10 mouse cellular contexts compared by ENCODE assay signal in genomic region chr8:117310961-117311561, GRCm38 (mm10). TPM values are rescaled to one million over a fixed set of nuclear protein-coding genes. Genes with fewer than 3 reads are reported as not detected.
DNase-seq lines count a peak whose midpoint lies in the region; ATAC-seq lines count a peak whose summit lies in the region.
"Had no signal": no experiment of that assay in that cellular context is flagged by ENCODE, and none has a peak within 500 bp of the region (broad histone marks: within the 10 kb centered on the region; RNA-seq: fewer than 3 reads in every experiment).

No protein-coding gene starts in this region.

- peak; percentile 57; the same call in 1 of the 2 replicates for ATAC-seq in heart, embryonic 16.5 days (replicated peaks; ENCODE audit: extremely low read depth, insufficient read depth, low FRiP score)
- ATAC-seq in lung, embryonic 15.5 days (ENCODE audit: borderline replicate concordance, extremely low read depth, low FRiP score, low TSS enrichment) = peak; percentile 88
- no peak for ATAC-seq in hindbrain, embryonic 15.5 days (ENCODE audit: low FRiP score, low read depth)

- no peak overlapping the region for H3K27ac ChIP-seq in heart, embryonic 16.5 days (ENCODE audit: low read length)
- H3K27ac ChIP-seq in lung, embryonic 15.5 days = peak overlapping the region; percentile 60
- peak overlapping the region; percentile 34 for H3K27ac ChIP-seq in hindbrain, embryonic 15.5 days (replicated peaks)

- no peaks in the 10 kb centered on the region for H3K36me3 ChIP-seq in heart, embryonic 16.5 days (ENCODE audit: control insufficient read depth, insufficient read depth)
- H3K36me3 ChIP-seq in lung, embryonic 15.5 days = no peaks in the 10 kb centered on the region
- H3K36me3 ChIP-seq in hindbrain, embryonic 15.5 days = no peaks in the 10 kb centered on the region

- 78% methylated on average over 8 of the region's 8 CpGs for WGBS in heart, embryonic 16.5 days
- 62% methylated on average over 8 of the region's 8 CpGs for WGBS in lung, embryonic 15.5 days
- WGBS in hindbrain, embryonic 15.5 days = 65% methylated on average over 8 of the region's 8 CpGs

- DNase-seq in heart, postnatal 25 days (ENCODE audit: low spot score) = no peak
- no peak for DNase-seq in lung, adult 18-20 months
- DNase-seq in lung, postnatal 4 days = peak; percentile 58 to 85
- DNase-seq in layer of hippocampus, adult 9-10 months (ENCODE audit: low spot score) = no peak
- DNase-seq: cerebellum, adult 9-10 months; kidney, adult 18-20 months; thymus, postnatal 36 days had no signal

- no peak overlapping the region for H3K9ac ChIP-seq in heart, embryonic 16.5 days (ENCODE audit: low read length)
- H3K9ac ChIP-seq in lung, embryonic 15.5 days = no peak overlapping the region
- H3K9ac ChIP-seq in hindbrain, embryonic 15.5 days = no peak overlapping the region

- H3K4me3 ChIP-seq in heart, embryonic 16.5 days (ENCODE audit: low read length) = no peak overlapping the region
- no peak overlapping the region for H3K4me3 ChIP-seq in lung, embryonic 15.5 days
- no peak overlapping the region for H3K4me3 ChIP-seq in hindbrain, embryonic 15.5 days

- intact Hi-C loops in heart, postnatal 25 days (cut with DNase I) = no loop called here

- H3K4me1 ChIP-seq in heart, embryonic 16.5 days (ENCODE audit: control insufficient read depth, insufficient read depth, low read length) = peaks cover 8% of the 10 kb centered on the region
- peaks cover 70% of the 10 kb centered on the region for H3K4me1 ChIP-seq in lung, embryonic 15.5 days
- H3K4me1 ChIP-seq in hindbrain, embryonic 15.5 days (replicated peaks) = peaks cover 66% of the 10 kb centered on the region

- no peaks in the 10 kb centered on the region for H3K9me3 ChIP-seq in heart, embryonic 16.5 days (replicated peaks; ENCODE audit: control insufficient read depth, low read length)
- H3K9me3 ChIP-seq in lung, embryonic 15.5 days = no peaks in the 10 kb centered on the region
- H3K9me3 ChIP-seq in hindbrain, embryonic 15.5 days = no peaks in the 10 kb centered on the region

- H3K4me2 ChIP-seq in heart, embryonic 16.5 days (ENCODE audit: low read depth, low read length) = no peak overlapping the region
- H3K4me2 ChIP-seq in lung, embryonic 15.5 days = no peak overlapping the region
- no peak overlapping the region for H3K4me2 ChIP-seq in hindbrain, embryonic 15.5 days

- H3K27me3 ChIP-seq in heart, embryonic 16.5 days (ENCODE audit: control insufficient read depth, insufficient read depth, low read length) = no peaks in the 10 kb centered on the region
- no peaks in the 10 kb centered on the region for H3K27me3 ChIP-seq in lung, embryonic 15.5 days
- H3K27me3 ChIP-seq in hindbrain, embryonic 15.5 days = no peaks in the 10 kb centered on the region

RNA-seq across cellular contexts. Expression of gene Cmip, which starts 54.2 kb away (rescaled TPM):
- 6.8 and 7.0 TPM in 2 replicates for polyA plus RNA-seq in heart, embryonic 16.5 days (2015; fragmentation: Nextera tagmentation; extraction: Ambion mirVana)
- total RNA-seq in heart, postnatal 25 days (2021) = 10 to 100 TPM; 21.3 to 24.0 TPM
- polyA plus RNA-seq in lung, embryonic 15.5 days (2015; fragmentation: Nextera tagmentation; extraction: Ambion mirVana) = 18.8 and 21.7 TPM in 2 replicates
- polyA plus RNA-seq in hindbrain, embryonic 15.5 days (2015; fragmentation: Nextera tagmentation; extraction: Ambion mirVana) = 184 and 203 TPM in 2 replicates

Comparison
In these comparisons a context has a peak if more than half of its experiments do, and no peak if none do; other contexts are left out.
1. DNase-seq: peak in lung, postnatal 4 days (2 of 2); none in heart, postnatal 25 days (single experiment), lung, adult 18-20 months (0 of 2) and layer of hippocampus, adult 9-10 months (single experiment).